Mouse (Mus musculus) kidney, adult 2 months (tissue): ENCODE measurements around the gene Plb1.

Experiments
- CTCF ChIP-seq: fragments of 200-500 bp; conservative IDR thresholded peaks from 2 replicates; pipeline ENCODE4 v1.5.1; 2011; ENCODE audit warnings: low read depth, mild to moderate bottlenecking, control low read depth, low read length, moderate library complexity, mixed read lengths; ENCODE audit not compliant: insufficient read depth, insufficient read length
- POLR2A ChIP-seq: fragments of 200-500 bp; IDR thresholded peaks from one replicate; pipeline ENCODE4 v1.6.1; 2011; ENCODE audit warnings: low read depth, low read length, control low read depth

GRCm38 (mm10) chr5:32409747-32410146 lies 177.2 kb downstream of the Plb1 start:
- no peak for TF ChIP-seq CTCF
- TF ChIP-seq POLR2A: no peak
